Mouse (Mus musculus): ENCODE results near the gene Rgs3. TPM values are rescaled to one million over a fixed set of nuclear protein-coding genes. Genes with fewer than 3 reads are reported as not detected.

Gene Rgs3
- polyA plus RNA-seq, 1 experiment from 2014 or later: 66.9 TPM

GRCm38 (mm10) chr4:62606905-62607304, 47.3 kb downstream of the Rgs3 start:
- no peak overlapping the region for H3K9ac ChIP-seq (ENCODE audit: low read depth, low read length)
- no peaks in the 10 kb centered on the region for H3K9me3 ChIP-seq (replicated peaks; ENCODE audit: control insufficient read depth, low read length, poor library complexity, severe bottlenecking)
- H3K4me2 ChIP-seq (ENCODE audit: low read length): no peak overlapping the region
- ATAC-seq: no peak
- peaks cover 16% of the 10 kb centered on the region for H3K4me1 ChIP-seq (ENCODE audit: control insufficient read depth, insufficient read depth, low read length)
- H3K27me3 ChIP-seq (ENCODE audit: control insufficient read depth, insufficient read depth, low read depth, low read length): no peaks in the 10 kb centered on the region
- peak overlapping the region; percentile 15; the same call in 1 of the 2 replicates for H3K27ac ChIP-seq (ENCODE audit: low read length)
- WGBS: 79% methylated on average over 7 of the region's 7 CpGs
- H3K4me3 ChIP-seq (ENCODE audit: low read depth, low read length): no peak overlapping the region
- H3K36me3 ChIP-seq (ENCODE audit: control insufficient read depth, insufficient read depth, low read length): no peaks in the 10 kb centered on the region

GRCm38 (mm10) chr4:62607345-62607744, 47.7 kb downstream of the Rgs3 start:
- Histone ChIP-seq H3K4me2 (ENCODE audit: low read length) (no peak overlapping the region), H3K9me3 (replicated peaks; ENCODE audit: control insufficient read depth, low read length, poor library complexity, severe bottlenecking) (no peaks in the 10 kb centered on the region), H3K9ac (ENCODE audit: low read depth, low read length) (no peak overlapping the region), H3K36me3 (ENCODE audit: control insufficient read depth, insufficient read depth, low read length) (no peaks in the 10 kb centered on the region), H3K4me1 (ENCODE audit: control insufficient read depth, insufficient read depth, low read length) (peaks cover 18% of the 10 kb centered on the region), H3K4me3 (ENCODE audit: low read depth, low read length) (no peak overlapping the region), H3K27me3 (ENCODE audit: control insufficient read depth, insufficient read depth, low read depth, low read length) (no peaks in the 10 kb centered on the region), H3K27ac (ENCODE audit: low read length) (peak overlapping the region; percentile 31; the same call in 1 of the 2 replicates)
- peak; percentile 55 for ATAC-seq
- WGBS: 37% methylated on average over 9 of the region's 9 CpGs

GRCm38 (mm10) chr4:62607805-62608204, 48.2 kb downstream of the Rgs3 start:
- no peaks in the 10 kb centered on the region for H3K36me3 ChIP-seq (ENCODE audit: control insufficient read depth, insufficient read depth, low read length)
- no peak overlapping the region for H3K4me2 ChIP-seq (ENCODE audit: low read length)
- no peak overlapping the region for H3K27ac ChIP-seq (ENCODE audit: low read length)
- no peaks in the 10 kb centered on the region for H3K9me3 ChIP-seq (replicated peaks; ENCODE audit: control insufficient read depth, low read length, poor library complexity, severe bottlenecking)
- 54% methylated on average over 6 of the region's 6 CpGs for WGBS
- peaks cover 23% of the 10 kb centered on the region for H3K4me1 ChIP-seq (ENCODE audit: control insufficient read depth, insufficient read depth, low read length)
- no peaks in the 10 kb centered on the region for H3K27me3 ChIP-seq (ENCODE audit: control insufficient read depth, insufficient read depth, low read depth, low read length)
- H3K9ac ChIP-seq (ENCODE audit: low read depth, low read length): no peak overlapping the region
- peak; percentile 34; the same call in 1 of the 2 replicates for ATAC-seq
- no peak overlapping the region for H3K4me3 ChIP-seq (ENCODE audit: low read depth, low read length)

GRCm38 (mm10) chr4:62609333-62609732, 49.7 kb downstream of the Rgs3 start:
- no peaks in the 10 kb centered on the region for H3K9me3 ChIP-seq (replicated peaks; ENCODE audit: control insufficient read depth, low read length, poor library complexity, severe bottlenecking)
- H3K36me3 ChIP-seq (ENCODE audit: control insufficient read depth, insufficient read depth, low read length): no peaks in the 10 kb centered on the region
- no peak overlapping the region for H3K4me2 ChIP-seq (ENCODE audit: low read length)
- H3K4me1 ChIP-seq (ENCODE audit: control insufficient read depth, insufficient read depth, low read length): peaks cover 33% of the 10 kb centered on the region
- no peaks in the 10 kb centered on the region for H3K27me3 ChIP-seq (ENCODE audit: control insufficient read depth, insufficient read depth, low read depth, low read length)
- no peak for ATAC-seq
- no peak overlapping the region for H3K27ac ChIP-seq (ENCODE audit: low read length)
- no peak overlapping the region for H3K4me3 ChIP-seq (ENCODE audit: low read depth, low read length)
- H3K9ac ChIP-seq (ENCODE audit: low read depth, low read length): no peak overlapping the region
- WGBS: 83% methylated on average over 4 of the region's 4 CpGs

- Histone ChIP-seq H3K9ac (ENCODE audit: low read depth, low read length) (no peak overlapping the region), H3K4me1 (ENCODE audit: control insufficient read depth, insufficient read depth, low read length) (peaks cover 33% of the 10 kb centered on the region), H3K9me3 (replicated peaks; ENCODE audit: control insufficient read depth, low read length, poor library complexity, severe bottlenecking) (no peaks in the 10 kb centered on the region), H3K27me3 (ENCODE audit: control insufficient read depth, insufficient read depth, low read depth, low read length) (no peaks in the 10 kb centered on the region), H3K36me3 (ENCODE audit: control insufficient read depth, insufficient read depth, low read length) (no peaks in the 10 kb centered on the region), H3K4me2 (ENCODE audit: low read length) (no peak overlapping the region), H3K4me3 (ENCODE audit: low read depth, low read length) (no peak overlapping the region), H3K27ac (ENCODE audit: low read length) (no peak overlapping the region)
- WGBS: 50% methylated on average over 16 of the region's 16 CpGs
- no peak for ATAC-seq
These were observed 50.6 kb downstream of the Rgs3 start for GRCm38 (mm10) chr4:62610142-62610675.

GRCm38 (mm10) chr4:62612601-62613501, 53.2 kb downstream of the Rgs3 start:
- H3K36me3 ChIP-seq (ENCODE audit: control insufficient read depth, insufficient read depth, low read length): no peaks in the 10 kb centered on the region
- peak overlapping the region; percentile 31 for H3K27ac ChIP-seq (ENCODE audit: low read length)
- H3K27me3 ChIP-seq (ENCODE audit: control insufficient read depth, insufficient read depth, low read depth, low read length): no peaks in the 10 kb centered on the region
- H3K9ac ChIP-seq (ENCODE audit: low read depth, low read length): no peak overlapping the region
- 34% methylated on average over 22 of the region's 22 CpGs for WGBS
- H3K4me2 ChIP-seq (ENCODE audit: low read length): no peak overlapping the region
- ATAC-seq: peak; percentile 79
- no peaks in the 10 kb centered on the region for H3K9me3 ChIP-seq (replicated peaks; ENCODE audit: control insufficient read depth, low read length, poor library complexity, severe bottlenecking)
- no peak overlapping the region for H3K4me3 ChIP-seq (ENCODE audit: low read depth, low read length)
- H3K4me1 ChIP-seq (ENCODE audit: control insufficient read depth, insufficient read depth, low read length): peaks cover 21% of the 10 kb centered on the region

- ATAC-seq: peak; percentile 16; the same call in 1 of the 2 replicates
- Histone ChIP-seq H3K4me3 (ENCODE audit: low read depth, low read length) (no peak overlapping the region), H3K9me3 (replicated peaks; ENCODE audit: control insufficient read depth, low read length, poor library complexity, severe bottlenecking) (no peaks in the 10 kb centered on the region), H3K27ac (ENCODE audit: low read length) (peak overlapping the region; percentile 31; the same call in 1 of the 2 replicates), H3K4me2 (ENCODE audit: low read length) (no peak overlapping the region), H3K9ac (ENCODE audit: low read depth, low read length) (no peak overlapping the region), H3K4me1 (ENCODE audit: control insufficient read depth, insufficient read depth, low read length) (peaks cover 17% of the 10 kb centered on the region), H3K27me3 (ENCODE audit: control insufficient read depth, insufficient read depth, low read depth, low read length) (no peaks in the 10 kb centered on the region), H3K36me3 (ENCODE audit: control insufficient read depth, insufficient read depth, low read length) (no peaks in the 10 kb centered on the region)
- WGBS: 70% methylated on average over 13 of the region's 13 CpGs
These were observed 54.2 kb downstream of the Rgs3 start for GRCm38 (mm10) chr4:62613646-62614365.

GRCm38 (mm10) chr4:62617856-62618440, 58.3 kb downstream of the Rgs3 start:
- Histone ChIP-seq H3K9ac (ENCODE audit: low read depth, low read length) (no peak overlapping the region), H3K36me3 (ENCODE audit: control insufficient read depth, insufficient read depth, low read length) (no peaks in the 10 kb centered on the region), H3K9me3 (replicated peaks; ENCODE audit: control insufficient read depth, low read length, poor library complexity, severe bottlenecking) (no peaks in the 10 kb centered on the region), H3K27me3 (ENCODE audit: control insufficient read depth, insufficient read depth, low read depth, low read length) (no peaks in the 10 kb centered on the region), H3K4me1 (ENCODE audit: control insufficient read depth, insufficient read depth, low read length) (peaks cover 18% of the 10 kb centered on the region), H3K4me3 (ENCODE audit: low read depth, low read length) (no peak overlapping the region), H3K27ac (ENCODE audit: low read length) (no peak overlapping the region), H3K4me2 (ENCODE audit: low read length) (no peak overlapping the region)
- 80% methylated on average over 9 of the region's 9 CpGs for WGBS
- ATAC-seq: no peak
